Mouse (Mus musculus) kidney, embryonic 16.5 days (tissue): ENCODE results near the gene Slx4. TPM values are rescaled to one million over a fixed set of nuclear protein-coding genes. Genes with fewer than 3 reads are reported as not detected.

Source experiments
- ATAC-seq: fragments of 200-750 bp; cut with Nextera tagmentation; 2 replicates; pipeline ENCODE4 v1.8.0; 2017; ENCODE audit warnings: moderate TSS enrichment; ENCODE audit not compliant: low FRiP score, low TSS enrichment
- H3K27ac ChIP-seq: fragments of 300-500 bp; sonication (generic); 2 replicates; pipeline ENCODE4 v1.5.1; 2014; ENCODE audit warnings: low read length
- H3K27me3 ChIP-seq: fragments of 300-500 bp; sonication (generic); 2 replicates; pipeline ENCODE4 v1.6.1; 2014; ENCODE audit warnings: low read length, control low read depth, mixed read lengths; ENCODE audit not compliant: insufficient read depth
- H3K36me3 ChIP-seq: fragments of 300-500 bp; sonication (generic); 2 replicates; pipeline ENCODE4 v1.6.1; 2014; ENCODE audit warnings: low read length, control low read depth, mixed read lengths; ENCODE audit not compliant: insufficient read depth
- H3K4me1 ChIP-seq: fragments of 300-500 bp; sonication (generic); 2 replicates; pipeline ENCODE4 v1.6.1; 2014; ENCODE audit warnings: low read length, control low read depth, mixed read lengths; ENCODE audit not compliant: insufficient read depth
- H3K4me2 ChIP-seq: fragments of 300-500 bp; sonication (generic); replicated peaks from 2 replicates; pipeline ENCODE4 v1.6.1; 2014; ENCODE audit warnings: low read depth, low read length
- H3K4me3 ChIP-seq: fragments of 300-500 bp; sonication (generic); 2 replicates; pipeline ENCODE4 v1.5.1; 2014; ENCODE audit warnings: mild to moderate bottlenecking, low read length
- H3K9ac ChIP-seq: fragments of 300-500 bp; sonication (generic); replicated peaks from 2 replicates; pipeline ENCODE4 v1.6.1; 2014; ENCODE audit warnings: low read length
- H3K9me3 ChIP-seq: fragments of 300-500 bp; sonication (generic); 2 replicates; pipeline ENCODE4 v1.6.1; 2016; ENCODE audit warnings: low read length, control low read depth
- WGBS: fragments of 180-500 bp; shearing (Covaris S2); extraction: QIAGEN DNeasy Blood & Tissue Kit; methylation state at CpG from one replicate; pipeline ENCODE4 v1.1.7; 2014; 5-methylcytosine and 5-hydroxymethylcytosine counted together
- polyA plus RNA-seq: library from polyadenylated mRNA; unstranded; fragments of >200 nt; fragmentation: Nextera tagmentation; extraction: Ambion mirVana; gene quantifications from 2 replicates; pipeline ENCODE4 v1.2.1, GENCODE M21; 2015

Gene Slx4
- polyA plus RNA-seq = 21.6 and 25.8 TPM in 2 replicates

GRCm38 (mm10) chr16:4003489-4004398 lies at the start of gene Slx4:
TSS of gene Slx4 (minus strand) at chr16:4003770.
- 1% methylated on average over 58 of the region's 58 CpGs for WGBS
- peak; percentile 98 for ATAC-seq
- Histone ChIP-seq H3K9me3 (no peaks in the 10 kb centered on the region), H3K9ac (peak within 1 kb of the TSS; percentile 86), H3K4me2 (peak within 1 kb of the TSS; percentile 73), H3K36me3 (peaks cover 11% of the 10 kb centered on the region), H3K27me3 (no peaks in the 10 kb centered on the region), H3K4me3 (peak within 1 kb of the TSS; percentile 91), H3K4me1 (peaks cover 13% of the 10 kb centered on the region), H3K27ac (peak within 1 kb of the TSS; percentile 96)

GRCm38 (mm10) chr16:4052601-4053000 lies 49.0 kb upstream of the Slx4 start:
- Histone ChIP-seq H3K4me1 (no peaks in the 10 kb centered on the region), H3K4me2 (no peak overlapping the region), H3K36me3 (peaks cover 67% of the 10 kb centered on the region), H3K9me3 (no peaks in the 10 kb centered on the region), H3K27me3 (no peaks in the 10 kb centered on the region), H3K9ac (no peak overlapping the region), H3K4me3 (no peak overlapping the region), H3K27ac (no peak overlapping the region)
- ATAC-seq = no peak
- 92% methylated on average over 4 of the region's 4 CpGs for WGBS

- no peaks in the 10 kb centered on the region for H3K4me1 ChIP-seq
- ATAC-seq = 0 out of 2 replicates have a peak, but pooled peaks have one; percentile 51
These were observed 42.0 kb upstream of the Slx4 start for GRCm38 (mm10) chr16:4045524-4045923.

GRCm38 (mm10) chr16:4044093-4044492 lies 40.5 kb upstream of the Slx4 start:
- Histone ChIP-seq H3K9me3 (no peaks in the 10 kb centered on the region), H3K27ac (no peak overlapping the region), H3K4me1 (no peaks in the 10 kb centered on the region), H3K4me2 (no peak overlapping the region), H3K4me3 (no peak overlapping the region), H3K9ac (no peak overlapping the region), H3K36me3 (peaks cover 63% of the 10 kb centered on the region), H3K27me3 (no peaks in the 10 kb centered on the region)
- ATAC-seq = no peak
- WGBS = 100% methylated on average over 2 of the region's 2 CpGs

More at GRCm38 (mm10) chr16:4045524-4045923, 42.0 kb upstream of the Slx4 start:
- 85% methylated on average over 4 of the region's 4 CpGs for WGBS
- no peaks in the 10 kb centered on the region for H3K9me3 ChIP-seq
- H3K27ac ChIP-seq = no peak overlapping the region
- H3K27me3 ChIP-seq = no peaks in the 10 kb centered on the region
- peaks cover 62% of the 10 kb centered on the region for H3K36me3 ChIP-seq
- no peak overlapping the region for H3K4me3 ChIP-seq
- no peak overlapping the region for H3K9ac ChIP-seq
- H3K4me2 ChIP-seq = no peak overlapping the region

- 99% methylated on average over 4 of the region's 4 CpGs for WGBS
- H3K4me1 ChIP-seq = no peaks in the 10 kb centered on the region
- no peaks in the 10 kb centered on the region for H3K27me3 ChIP-seq
- no peak overlapping the region for H3K27ac ChIP-seq
- no peak overlapping the region for H3K4me2 ChIP-seq
- peaks cover 76% of the 10 kb centered on the region for H3K36me3 ChIP-seq
- H3K9ac ChIP-seq = no peak overlapping the region
- ATAC-seq = no peak
- H3K4me3 ChIP-seq = no peak overlapping the region
- H3K9me3 ChIP-seq = no peaks in the 10 kb centered on the region
These were observed 38.1 kb upstream of the Slx4 start for GRCm38 (mm10) chr16:4041646-4042045.

GRCm38 (mm10) chr16:4040206-4040605 lies 36.6 kb upstream of the Slx4 start:
- Histone ChIP-seq H3K4me2 (no peak overlapping the region), H3K4me1 (no peaks in the 10 kb centered on the region), H3K27ac (no peak overlapping the region), H3K9me3 (no peaks in the 10 kb centered on the region), H3K36me3 (peaks cover 69% of the 10 kb centered on the region), H3K9ac (no peak overlapping the region), H3K4me3 (no peak overlapping the region), H3K27me3 (no peaks in the 10 kb centered on the region)
- WGBS = 87% methylated on average over 5 of the region's 5 CpGs
- ATAC-seq = no peak

- Histone ChIP-seq H3K4me1 (peaks cover 6% of the 10 kb centered on the region; the same call in 1 of the 2 replicates), H3K9ac (no peak overlapping the region), H3K4me3 (no peak overlapping the region), H3K36me3 (peaks cover 50% of the 10 kb centered on the region), H3K9me3 (no peaks in the 10 kb centered on the region), H3K27me3 (no peaks in the 10 kb centered on the region), H3K27ac (no peak overlapping the region), H3K4me2 (no peak overlapping the region)
- no peak for ATAC-seq
- 94% methylated on average over 7 of the region's 7 CpGs for WGBS
These were observed 34.1 kb upstream of the Slx4 start for GRCm38 (mm10) chr16:4037690-4038089.

- Histone ChIP-seq H3K9me3 (no peaks in the 10 kb centered on the region), H3K27ac (no peak within 1 kb of the TSS), H3K4me1 (peaks cover 6% of the 10 kb centered on the region; the same call in 1 of the 2 replicates), H3K27me3 (no peaks in the 10 kb centered on the region), H3K4me2 (no peak within 1 kb of the TSS), H3K9ac (no peak within 1 kb of the TSS), H3K36me3 (peaks cover 47% of the 10 kb centered on the region), H3K4me3 (no peak within 1 kb of the TSS)
- ATAC-seq = no peak
- WGBS = 88% methylated on average over 5 of the region's 5 CpGs
These were observed 33.2 kb upstream of the Slx4 start, which contains the start of gene Dnase1 for GRCm38 (mm10) chr16:4036807-4037206. TSS of gene Dnase1 (plus strand) at chr16:4036942.

GRCm38 (mm10) chr16:4035575-4035974 lies 32.0 kb upstream of the Slx4 start:
- H3K9me3 ChIP-seq = no peaks in the 10 kb centered on the region
- peaks cover 39% of the 10 kb centered on the region for H3K36me3 ChIP-seq
- 78% methylated on average over 2 of the region's 2 CpGs for WGBS
- no peak overlapping the region for H3K9ac ChIP-seq
- H3K27me3 ChIP-seq = no peaks in the 10 kb centered on the region
- peaks cover 7% of the 10 kb centered on the region; the same call in 1 of the 2 replicates for H3K4me1 ChIP-seq
- H3K4me2 ChIP-seq = no peak overlapping the region
- H3K27ac ChIP-seq = no peak overlapping the region
- no peak overlapping the region for H3K4me3 ChIP-seq
- no peak for ATAC-seq

GRCm38 (mm10) chr16:4034476-4034875 lies 30.9 kb upstream of the Slx4 start:
- H3K9me3 ChIP-seq = no peaks in the 10 kb centered on the region
- no peak overlapping the region for H3K4me3 ChIP-seq
- H3K9ac ChIP-seq = no peak overlapping the region
- ATAC-seq = no peak
- H3K4me2 ChIP-seq = no peak overlapping the region
- 70% methylated on average over 3 of the region's 3 CpGs for WGBS
- H3K27me3 ChIP-seq = no peaks in the 10 kb centered on the region
- peaks cover 17% of the 10 kb centered on the region for H3K4me1 ChIP-seq
- H3K27ac ChIP-seq = no peak overlapping the region
- peaks cover 29% of the 10 kb centered on the region for H3K36me3 ChIP-seq
